Comparison of ENCODE assay signal across 8 mouse cellular contexts in genomic region chr6:87763376-87764280, GRCm38 (mm10). TPM values are rescaled to one million over a fixed set of nuclear protein-coding genes. Genes with fewer than 3 reads are reported as not detected.
DNase-seq lines count a peak whose midpoint lies in the region; ATAC-seq and TF ChIP-seq lines count a peak whose summit lies in the region.

No protein-coding gene starts in this region.

- TF ChIP-seq CTCF in kidney, adult 2 months (conservative IDR thresholded peaks at IDR 0.05; ENCODE audit: insufficient read depth, insufficient read length, low read depth, low read length), result peak; percentile 64
- no peak; the same call in 1 of the 2 replicates for TF ChIP-seq CTCF in G1E (IDR thresholded peaks at IDR 0.05; ENCODE audit: low read depth, low read length)
- TF ChIP-seq CTCF in cerebellum, adult 2 months (IDR thresholded peaks at IDR 0.05; ENCODE audit: borderline replicate concordance, insufficient read depth, low read depth, low read length), result peak; percentile 58; the same call in 1 of the 2 replicates

- peak overlapping the region; percentile 13; the same call in 1 of the 2 replicates for H3K27ac ChIP-seq in kidney, adult 2 months (ENCODE audit: insufficient read depth, low read depth, low read length)
- H3K27ac ChIP-seq in cerebellum, adult 2 months (ENCODE audit: insufficient read depth, low read length), result no peak overlapping the region
- no peak overlapping the region for H3K27ac ChIP-seq in stomach, embryonic 15.5 days

- TF ChIP-seq POLR2A in kidney, adult 2 months (IDR thresholded peaks at IDR 0.05; ENCODE audit: low read depth, low read length), result no peak
- no peak for TF ChIP-seq POLR2A in cerebellum, adult 2 months (IDR thresholded peaks at IDR 0.05; ENCODE audit: borderline replicate concordance, insufficient read depth, low read length)

- 54% methylated on average over 4 of the region's 4 CpGs for WGBS in kidney, adult 2 months
- WGBS in cerebellum, adult 2 months, result 64% methylated on average over 4 of the region's 4 CpGs
- WGBS in stomach, embryonic 15.5 days, result 64% methylated on average over 4 of the region's 4 CpGs

- peak; percentile 98 for ATAC-seq in G1E (ENCODE audit: extremely low read depth, insufficient number of reproducible peaks, low FRiP score, poor library complexity, severe bottlenecking)
- peak; percentile 91; the same call in 1 of the 2 replicates for ATAC-seq in stomach, embryonic 15.5 days (ENCODE audit: insufficient read depth, low FRiP score, low read depth)

- peak; percentile 74 for DNase-seq in kidney, adult 2 months
- no peak for DNase-seq in kidney, postnatal 4 days
- peak; percentile 79 for DNase-seq in G1E (ENCODE audit: low spot score)
- DNase-seq in cerebellum, adult 2 months, result peak in 1 of 2 experiments; percentile 46
- peak; percentile 24 to 62 for DNase-seq in kidney, postnatal 36 days
- DNase-seq in neural tube, embryonic 10.5 days (ENCODE audit: extremely low spot score, low spot score), result no peak
- no peak for DNase-seq in adrenal gland, postnatal 25 days

- H3K9ac ChIP-seq in stomach, embryonic 15.5 days, result no peak overlapping the region

- no peaks in the 10 kb centered on the region for H3K27me3 ChIP-seq in kidney, adult 2 months (replicated peaks; ENCODE audit: control insufficient read depth, insufficient read depth, low read length)
- H3K27me3 ChIP-seq in G1E (ENCODE audit: insufficient read depth, low read length), result no peaks in the 10 kb centered on the region
- no peaks in the 10 kb centered on the region for H3K27me3 ChIP-seq in cerebellum, adult 2 months (ENCODE audit: control insufficient read depth, insufficient read depth, low read length)
- H3K27me3 ChIP-seq in stomach, embryonic 15.5 days (replicated peaks), result no peaks in the 10 kb centered on the region

- no peak overlapping the region for H3K4me2 ChIP-seq in stomach, embryonic 15.5 days

- no peak overlapping the region for H3K4me3 ChIP-seq in kidney, adult 2 months (ENCODE audit: insufficient read depth, low read depth, low read length)
- peak overlapping the region; percentile 30; the same call in 1 of the 2 replicates for H3K4me3 ChIP-seq in G1E (ENCODE audit: low read depth, low read length)
- H3K4me3 ChIP-seq in cerebellum, adult 2 months (replicated peaks; ENCODE audit: insufficient read depth, low read depth, low read length), result no peak overlapping the region
- H3K4me3 ChIP-seq in stomach, embryonic 15.5 days (replicated peaks), result no peak overlapping the region

- 0 out of 2 replicates have a peak, but pooled peaks cover 2% of the 10 kb centered on the region for H3K9me3 ChIP-seq in G1E (replicated peaks)
- H3K9me3 ChIP-seq in stomach, embryonic 15.5 days, result no peaks in the 10 kb centered on the region

- no peaks in the 10 kb centered on the region for H3K36me3 ChIP-seq in kidney, adult 2 months (ENCODE audit: control insufficient read depth, insufficient read depth, low read length)
- no peaks in the 10 kb centered on the region for H3K36me3 ChIP-seq in G1E (replicated peaks)
- no peaks in the 10 kb centered on the region for H3K36me3 ChIP-seq in stomach, embryonic 15.5 days

- peaks cover 7% of the 10 kb centered on the region for H3K4me1 ChIP-seq in kidney, adult 2 months (ENCODE audit: control insufficient read depth, insufficient read depth, low read length)
- H3K4me1 ChIP-seq in G1E (ENCODE audit: insufficient read depth, low read depth, low read length), result peaks cover 32% of the 10 kb centered on the region
- H3K4me1 ChIP-seq in cerebellum, adult 2 months (ENCODE audit: control insufficient read depth, insufficient read depth, low read length), result no peaks in the 10 kb centered on the region
- no peaks in the 10 kb centered on the region for H3K4me1 ChIP-seq in stomach, embryonic 15.5 days

RNA-seq across cellular contexts. Expression of gene Gp9, which starts 14.2 kb away (rescaled TPM):
- polyA plus RNA-seq in kidney, adult 2 months (2012; rRNA removed), result 0.66 and 1.1 TPM in 2 replicates
- total RNA-seq in G1E (2014; fragmentation: Nextera tagmentation), result 4.7 and 6.4 TPM in 2 replicates
- 1.6 and 2.2 TPM in 2 replicates for total RNA-seq in G1E (2017)
- polyA plus RNA-seq in G1E (2012), result 6.3 and 9.1 TPM in 2 replicates
- polyA plus RNA-seq in cerebellum, adult 2 months (2012; rRNA removed), result 0.49 and 0.68 TPM in 2 replicates
- polyA plus RNA-seq in stomach, embryonic 15.5 days (2015; fragmentation: Nextera tagmentation; extraction: Ambion mirVana), result 1.7 and 2.4 TPM in 2 replicates
- total RNA-seq in adrenal gland, postnatal 25 days (2021), result not detected in 2 replicates

RNA-seq across cellular contexts. Expression of gene Efcc1, which starts 33.0 kb away (rescaled TPM):
- polyA plus RNA-seq in kidney, adult 2 months (2012; rRNA removed), result 2.7 and 3.0 TPM in 2 replicates
- total RNA-seq in G1E (2014; fragmentation: Nextera tagmentation), result 2.3 TPM in 1 of 2 replicates, not detected in the other
- total RNA-seq in G1E (2017), result 0.11 and 0.58 TPM in 2 replicates
- not detected in 2 replicates for polyA plus RNA-seq in G1E (2012)
- polyA plus RNA-seq in cerebellum, adult 2 months (2012; rRNA removed), result 4.0 and 4.5 TPM in 2 replicates
- polyA plus RNA-seq in stomach, embryonic 15.5 days (2015; fragmentation: Nextera tagmentation; extraction: Ambion mirVana), result 1.5 and 1.8 TPM in 2 replicates
- 0.67 and 0.71 TPM in 2 replicates for total RNA-seq in adrenal gland, postnatal 25 days (2021)

RNA-seq across cellular contexts. Expression of gene Rab43, which starts 48.3 kb away (rescaled TPM):
- 49.5 and 52.0 TPM in 2 replicates for polyA plus RNA-seq in kidney, adult 2 months (2012; rRNA removed)
- total RNA-seq in G1E (2014; fragmentation: Nextera tagmentation) (20.1 and 34.8 TPM in 2 replicates), G1E (2017) (11.5 and 15.5 TPM in 2 replicates)
- 30.8 and 62.5 TPM in 2 replicates for polyA plus RNA-seq in G1E (2012)
- polyA plus RNA-seq in cerebellum, adult 2 months (2012; rRNA removed), result 18.9 and 19.4 TPM in 2 replicates
- polyA plus RNA-seq in stomach, embryonic 15.5 days (2015; fragmentation: Nextera tagmentation; extraction: Ambion mirVana), result 11.9 and 12.4 TPM in 2 replicates
- total RNA-seq in adrenal gland, postnatal 25 days (2021), result 21.8 and 34.9 TPM in 2 replicates

Comparison
In these comparisons a context has a peak if more than half of its experiments do, and no peak if none do; other contexts are left out.
1. DNase-seq: peak in kidney, adult 2 months (single experiment), G1E (single experiment) and kidney, postnatal 36 days (2 of 2); none in kidney, postnatal 4 days (0 of 2), neural tube, embryonic 10.5 days (single experiment) and adrenal gland, postnatal 25 days (single experiment).